ENCODE assay signal across 8 mouse cellular contexts in the genomic region with DNA sequence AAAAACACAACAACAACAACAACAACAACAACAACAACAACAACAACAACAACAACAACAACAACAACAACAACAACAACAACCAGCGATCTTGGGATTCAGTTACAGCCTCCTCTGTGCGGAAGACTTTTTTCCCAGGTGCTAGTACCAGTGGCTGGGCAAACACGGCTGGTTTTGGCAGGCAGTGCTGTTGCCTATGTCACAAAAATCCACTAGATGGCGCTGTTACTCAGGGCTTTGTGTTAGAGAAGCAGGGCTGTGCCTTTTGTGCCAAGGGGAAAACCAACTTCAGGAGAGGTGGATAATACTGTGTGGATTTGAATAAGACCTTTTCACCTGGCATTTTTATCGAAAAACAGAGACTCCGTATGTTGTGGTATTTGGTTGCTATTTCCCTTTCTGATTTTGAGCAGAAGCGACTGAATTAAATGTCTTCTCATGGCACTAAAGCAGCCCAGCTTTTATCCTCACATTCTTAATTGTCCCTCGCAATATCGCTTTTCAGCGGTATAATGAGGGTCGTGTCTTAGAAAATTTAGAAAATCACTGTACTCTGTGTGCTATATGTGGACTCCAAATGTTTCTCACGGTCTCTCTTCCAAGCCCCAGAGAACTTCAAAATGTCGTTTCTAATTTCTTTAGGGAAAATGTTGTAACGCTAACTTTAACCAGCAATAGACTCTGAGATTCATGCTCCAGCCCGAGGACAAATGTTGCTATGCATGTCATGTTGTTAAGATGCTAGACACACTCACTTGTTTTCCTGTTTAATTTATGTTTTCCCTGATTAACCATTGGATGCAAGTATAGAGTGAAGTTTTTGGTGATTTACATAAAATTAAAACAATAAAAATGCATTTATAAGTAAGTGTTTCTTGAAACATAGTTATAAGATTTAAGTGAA.
DNase-seq lines count a peak whose midpoint lies in the region; ATAC-seq lines count a peak whose summit lies in the region.

No protein-coding gene starts in this region.

- H3K27ac ChIP-seq in heart, embryonic 12.5 days (ENCODE audit: poor library complexity, severe bottlenecking) = no peak overlapping the region

- no peaks in the 10 kb centered on the region for H3K9me3 ChIP-seq in heart, embryonic 12.5 days (replicated peaks)

- H3K9ac ChIP-seq in heart, embryonic 12.5 days = no peak overlapping the region

- no peak for ATAC-seq in heart, embryonic 12.5 days (ENCODE audit: insufficient number of reproducible peaks, low FRiP score)
- ATAC-seq in megakaryocyte progenitor cell, adult 5-6 weeks (replicated peaks; ENCODE audit: poor library complexity) = peak; percentile 93

- H3K27me3 ChIP-seq in heart, embryonic 12.5 days (replicated peaks) = no peaks in the 10 kb centered on the region

- 48% methylated on average over 15 of the region's 15 CpGs for WGBS in heart, embryonic 12.5 days

- no peaks in the 10 kb centered on the region for H3K36me3 ChIP-seq in heart, embryonic 12.5 days

- peak; percentile 91 for DNase-seq in heart, adult 11 months
- peak; percentile 60 for DNase-seq in cerebellum, adult 9-10 months
- peak; percentile 60 to 93 for DNase-seq in frontal cortex, adult 2 months (ENCODE audit: extremely low spot score in 1 of 2, low spot score in 1 of 2)
- DNase-seq in hindlimb bud, embryonic 11.5 days (ENCODE audit: extremely low spot score, low read depth, low spot score) = peak; percentile 83
- DNase-seq in left cerebral cortex, adult 18-20 months (ENCODE audit: low spot score in 2 of 2) = peak; percentile 76 to 78
- DNase-seq in right cerebral cortex, postnatal 36 days (ENCODE audit: low spot score in 2 of 2) = peak; percentile 50 to 72

- no peak overlapping the region for H3K4me3 ChIP-seq in heart, embryonic 12.5 days

- no peak overlapping the region for H3K4me2 ChIP-seq in heart, embryonic 12.5 days

- peaks cover 12% of the 10 kb centered on the region for H3K4me1 ChIP-seq in heart, embryonic 12.5 days (replicated peaks)
